Mouse (Mus musculus) kidney, adult 2 months (tissue): Measurements from ENCODE around the gene Emp1. TPM values are rescaled to one million over a fixed set of nuclear protein-coding genes. Genes with fewer than 3 reads are reported as not detected.

Experiments used
- DNase-seq: peaks from one replicate; pipeline ENCODE4 v3.0.0; 2021
- H3K27ac ChIP-seq: fragments of 200-500 bp; 2 replicates; pipeline ENCODE4 v1.5.1; 2012; ENCODE audit warnings: low read depth, low read length, control low read depth, inconsistent platforms; ENCODE audit not compliant: insufficient read depth
- H3K27me3 ChIP-seq: fragments of 200-500 bp; replicated peaks from 2 replicates; pipeline ENCODE4 v1.6.1; 2012; ENCODE audit warnings: mild to moderate bottlenecking, moderate library complexity, low read length, inconsistent platforms; ENCODE audit not compliant: control insufficient read depth, insufficient read depth
- H3K36me3 ChIP-seq: fragments of 200-500 bp; 2 replicates; pipeline ENCODE4 v1.6.1; 2012; ENCODE audit warnings: mild to moderate bottlenecking, moderate library complexity, low read length, inconsistent platforms; ENCODE audit not compliant: control insufficient read depth, insufficient read depth
- H3K4me1 ChIP-seq: fragments of 200-500 bp; 2 replicates; pipeline ENCODE4 v1.6.1; 2011; ENCODE audit warnings: low read length; ENCODE audit not compliant: control insufficient read depth, insufficient read depth
- H3K4me3 ChIP-seq: fragments of 200-500 bp; 2 replicates; pipeline ENCODE4 v1.5.1; 2011; ENCODE audit warnings: mild to moderate bottlenecking, low read depth, low read length, control low read depth; ENCODE audit not compliant: insufficient read depth
- CTCF ChIP-seq: fragments of 200-500 bp; conservative IDR thresholded peaks from 2 replicates; pipeline ENCODE4 v1.5.1; 2011; ENCODE audit warnings: low read depth, mild to moderate bottlenecking, control low read depth, low read length, moderate library complexity, mixed read lengths; ENCODE audit not compliant: insufficient read depth, insufficient read length
- POLR2A ChIP-seq: fragments of 200-500 bp; IDR thresholded peaks from one replicate; pipeline ENCODE4 v1.6.1; 2011; ENCODE audit warnings: low read depth, low read length, control low read depth
- WGBS: fragments of 180-500 bp; shearing (Covaris S2); methylation state at CpG from one replicate; pipeline ENCODE4 v1.1.7; 2018; 5-methylcytosine and 5-hydroxymethylcytosine counted together
- polyA plus RNA-seq: library from polyadenylated mRNA; depleted of rRNA; stranded (reverse); fragments of >200 nt; gene quantifications from 2 replicates; pipeline ENCODE4 v1.2.3, GENCODE M21; 2012

Emp1 gene
- polyA plus RNA-seq, 1 experiment = 56.0 TPM

DNA sequence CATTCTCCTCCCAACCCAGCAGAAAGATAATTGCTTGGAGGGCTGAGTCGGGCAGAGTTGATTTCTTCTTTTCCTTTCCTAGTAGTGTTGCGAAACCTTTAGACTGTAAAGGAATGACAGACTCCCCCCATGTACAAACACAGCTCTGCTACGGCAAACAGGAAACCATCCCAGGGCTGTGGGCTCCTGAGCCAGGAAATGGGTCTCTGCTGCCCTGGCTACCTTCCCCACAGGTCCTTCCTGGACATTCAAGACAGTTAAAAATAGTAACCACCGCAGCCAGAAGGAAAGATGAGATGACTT lies 21.3 kb upstream of the Emp1 start:
- Histone ChIP-seq H3K4me1 (no peaks in the 10 kb centered on the region), H3K27ac (0 out of 2 replicates have a peak overlapping the region, but pooled peaks have one; percentile 3), H3K27me3 (no peaks in the 10 kb centered on the region), H3K4me3 (no peak overlapping the region), H3K36me3 (no peaks in the 10 kb centered on the region)
- 43% methylated on average over 4 of the region's 4 CpGs for WGBS
- DNase-seq = peak; percentile 56
- TF ChIP-seq POLR2A (no peak), CTCF (no peak)

- WGBS = 36% methylated on average over 8 of the region's 8 CpGs
- no peaks in the 10 kb centered on the region for H3K36me3 ChIP-seq
- no peak overlapping the region for H3K4me3 ChIP-seq
- no peaks in the 10 kb centered on the region for H3K27me3 ChIP-seq
- peak; percentile 92 for DNase-seq
- peak overlapping the region; percentile 94 for H3K27ac ChIP-seq
- H3K4me1 ChIP-seq = peaks cover 10% of the 10 kb centered on the region; the same call in 1 of the 2 replicates
- TF ChIP-seq CTCF (no peak), POLR2A (no peak)
Measured at GRCm38 (mm10) chr6:135351638-135352302, 10.6 kb upstream of the Emp1 start.

DNA sequence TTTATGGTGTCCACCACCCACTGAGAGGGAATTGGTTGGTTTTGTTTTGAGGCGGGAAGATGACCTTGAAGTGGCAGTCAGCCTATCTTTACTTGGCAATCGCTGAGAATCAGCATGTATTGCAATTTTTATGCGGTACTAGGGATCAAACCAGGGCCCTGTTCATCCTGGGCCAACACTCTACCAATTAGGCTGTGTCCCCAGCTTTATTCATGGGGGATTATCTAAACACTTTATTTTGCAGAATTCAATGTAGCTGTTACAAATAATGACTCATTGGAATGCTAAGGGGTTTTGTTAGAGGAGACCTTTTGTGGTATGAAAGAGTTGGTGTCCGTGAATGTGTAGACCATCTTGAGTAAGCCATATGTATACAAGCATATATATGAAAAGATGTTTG lies 9.8 kb upstream of the Emp1 start:
- WGBS = 74% methylated on average over 4 of the region's 4 CpGs
- Histone ChIP-seq H3K27me3 (no peaks in the 10 kb centered on the region), H3K36me3 (no peaks in the 10 kb centered on the region), H3K27ac (peak overlapping the region; percentile 94; the same call in 1 of the 2 replicates), H3K4me3 (no peak overlapping the region), H3K4me1 (peaks cover 10% of the 10 kb centered on the region; the same call in 1 of the 2 replicates)
- DNase-seq = no peak
- TF ChIP-seq CTCF (no peak), POLR2A (no peak)

GRCm38 (mm10) chr6:135354953-135355352 lies 7.4 kb upstream of the Emp1 start:
- DNase-seq = no peak
- Histone ChIP-seq H3K4me3 (no peak overlapping the region), H3K4me1 (peaks cover 10% of the 10 kb centered on the region; the same call in 1 of the 2 replicates), H3K36me3 (no peaks in the 10 kb centered on the region), H3K27ac (no peak overlapping the region), H3K27me3 (no peaks in the 10 kb centered on the region)
- WGBS = 74% methylated on average over 4 of the region's 4 CpGs
- TF ChIP-seq POLR2A (no peak), CTCF (no peak)

DNA sequence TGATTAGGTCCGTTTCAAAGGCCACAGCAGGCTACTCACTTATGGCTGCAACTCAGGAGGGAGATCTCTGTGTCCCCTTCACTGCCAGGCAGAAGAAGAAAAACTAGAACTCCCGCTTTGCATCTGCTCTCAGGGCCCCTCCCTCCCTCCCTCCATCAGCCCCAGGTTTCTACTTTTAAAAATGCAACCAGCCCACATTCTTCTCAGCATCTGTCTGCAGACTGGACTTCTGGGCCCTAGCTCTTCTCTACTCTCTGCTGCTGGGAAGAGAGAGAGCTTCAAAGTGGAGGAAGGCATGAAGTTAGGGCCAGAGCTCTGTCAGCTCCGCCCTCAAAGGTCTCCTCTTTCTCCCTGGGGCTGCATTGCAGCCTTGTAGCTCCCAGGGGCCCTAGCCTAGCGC lies 2.0 kb upstream of the Emp1 start:
- DNase-seq = no peak
- 68% methylated on average over 4 of the region's 4 CpGs for WGBS
- Histone ChIP-seq H3K36me3 (no peaks in the 10 kb centered on the region), H3K4me3 (no peak overlapping the region), H3K4me1 (peaks cover 9% of the 10 kb centered on the region), H3K27ac (no peak overlapping the region), H3K27me3 (no peaks in the 10 kb centered on the region)
- TF ChIP-seq POLR2A (no peak), CTCF (no peak)

DNA sequence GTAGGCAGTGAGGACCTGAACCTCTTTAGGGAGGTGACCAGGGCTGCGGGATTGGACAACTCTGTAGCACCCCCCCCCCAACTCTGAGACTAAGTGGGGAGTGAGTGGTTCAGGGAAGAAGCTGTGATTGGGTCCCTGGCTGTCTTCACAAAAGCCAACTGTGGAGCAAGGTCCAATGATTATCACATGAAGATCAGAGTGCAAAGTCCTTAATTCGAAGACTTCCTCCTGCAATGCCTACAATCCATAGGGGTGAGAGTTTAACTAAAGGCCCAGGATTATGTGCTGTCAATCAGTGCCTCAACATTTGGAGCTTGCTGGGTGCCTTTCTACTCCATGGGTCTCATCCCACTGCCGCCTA lies 267 bp upstream of the Emp1 start:
- H3K36me3 ChIP-seq = no peaks in the 10 kb centered on the region
- no peak overlapping the region for H3K4me3 ChIP-seq
- WGBS = 38% methylated on average over 3 of the region's 3 CpGs
- peak overlapping the region; percentile 12; the same call in 1 of the 2 replicates for H3K27ac ChIP-seq
- DNase-seq = peak; percentile 35
- H3K4me1 ChIP-seq = peaks cover 14% of the 10 kb centered on the region
- no peaks in the 10 kb centered on the region for H3K27me3 ChIP-seq
- TF ChIP-seq POLR2A = no peak
- TF ChIP-seq CTCF = no peak

DNA sequence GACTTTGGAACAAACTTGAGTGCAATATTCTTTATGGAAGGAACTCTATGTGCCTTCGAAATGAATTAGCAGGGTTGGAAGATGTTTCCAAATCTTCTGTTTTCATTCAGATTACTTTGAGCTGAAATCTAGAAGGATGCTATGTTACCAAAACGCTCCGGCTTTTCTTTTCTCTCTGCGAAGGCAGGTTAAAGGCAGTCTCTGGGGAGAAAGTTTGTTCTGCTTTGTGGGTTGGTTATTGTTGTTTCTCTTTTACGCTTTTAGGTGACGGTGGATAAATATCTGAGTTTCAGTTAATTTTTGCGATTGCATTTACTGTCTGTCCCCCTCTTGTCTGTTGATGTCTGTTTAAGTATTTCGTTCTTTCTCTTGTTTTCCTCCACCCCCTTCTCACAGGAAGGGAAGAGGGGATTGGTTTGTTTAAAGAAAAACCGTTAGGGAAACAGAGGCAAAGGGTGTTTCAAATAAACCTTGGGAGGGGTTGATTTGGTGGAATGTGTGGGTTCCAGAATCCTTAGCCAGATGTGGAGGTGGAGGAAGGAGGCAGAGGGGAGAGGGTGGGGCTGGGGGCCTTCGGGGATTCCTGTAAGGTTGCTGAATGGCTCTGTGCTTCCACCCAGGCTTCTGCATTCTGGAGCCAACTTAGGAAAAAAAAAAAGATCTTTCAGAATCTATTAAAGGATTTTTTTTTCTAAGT lies 1.1 kb downstream of the Emp1 start:
- WGBS = 14% methylated on average over 10 of the region's 10 CpGs
- TF ChIP-seq CTCF (no peak), POLR2A (no peak)
- Histone ChIP-seq H3K27ac (peak overlapping the region; percentile 70), H3K4me3 (peak overlapping the region; percentile 56), H3K4me1 (peaks cover 18% of the 10 kb centered on the region), H3K36me3 (no peaks in the 10 kb centered on the region), H3K27me3 (no peaks in the 10 kb centered on the region)
- DNase-seq = no peak
